Mouse (Mus musculus) C2C12 (cell line): ENCODE data around the gene Atxn2.

Experiments used
- CEBPB ChIP-seq: IDR thresholded peaks from one replicate; pipeline ENCODE4 v1.6.1; 2011; ENCODE audit warnings: low read depth, mild to moderate bottlenecking, control low read depth, moderate library complexity
- CTCF ChIP-seq: IDR thresholded peaks from one replicate; pipeline ENCODE4 v1.5.1; 2011; ENCODE audit not compliant: control insufficient read depth, insufficient read depth, insufficient read length
- MAX ChIP-seq: IDR thresholded peaks from one replicate; pipeline ENCODE4 v1.6.1; 2011; ENCODE audit warnings: mild to moderate bottlenecking, control low read depth
- MYOD1 ChIP-seq: IDR thresholded peaks from one replicate; pipeline ENCODE4 v1.6.1; 2011; ENCODE audit warnings: low read depth; ENCODE audit not compliant: control insufficient read depth, insufficient read length
- USF1 ChIP-seq: IDR thresholded peaks from one replicate; pipeline ENCODE4 v1.6.1; 2011; ENCODE audit warnings: low read depth, mild to moderate bottlenecking, control low read depth, moderate library complexity

GRCm38 (mm10) chr5:121757900-121758299 is 46.8 kb downstream of the Atxn2 start:
- TF ChIP-seq CTCF (no peak), MYOD1 (no peak), USF1 (no peak), CEBPB (no peak), MAX (no peak)
